Mouse (Mus musculus): ENCODE data around the gene Ndc1. TPM values are rescaled to one million over a fixed set of nuclear protein-coding genes. Genes with fewer than 3 reads are reported as not detected.

Gene Ndc1
- 5.1 TPM for polyA plus RNA-seq (2017; shearing (Covaris generic))

GRCm38 (mm10) chr4:107367567-107368314 lies at the start of gene Ndc1:
Gene Ndc1 (plus strand): TSS chr4:107367784.

GRCm38 (mm10) chr4:107434356-107435237 lies 67.0 kb downstream of the Ndc1 start, which contains the start of gene Glis1:
Gene Glis1 (plus strand): TSS chr4:107434591.

Other genes starting within 250 kb of the Ndc1 start
- gene Tmem59, start 189.4 kb upstream of the Ndc1 start, polyA plus RNA-seq (2017; shearing (Covaris generic)): 281 TPM
- 19.9 TPM for gene Tceanc2, start 188.7 kb upstream of the Ndc1 start, polyA plus RNA-seq (2017; shearing (Covaris generic))
- not detected for gene Ldlrad1, start 158.6 kb upstream of the Ndc1 start, polyA plus RNA-seq (2017; shearing (Covaris generic))
- 9.6 TPM for gene Lrrc42, start 114.3 kb upstream of the Ndc1 start, polyA plus RNA-seq (2017; shearing (Covaris generic))
- gene Hspb11, start 114.2 kb upstream of the Ndc1 start, polyA plus RNA-seq (2017; shearing (Covaris generic)): 6.0 TPM
- 0.29 TPM for gene Dio1, start 60.6 kb upstream of the Ndc1 start, polyA plus RNA-seq (2017; shearing (Covaris generic))
- 46.5 TPM for gene Yipf1, start 53.4 kb upstream of the Ndc1 start, polyA plus RNA-seq (2017; shearing (Covaris generic))
- gene Glis1, start 66.8 kb downstream of the Ndc1 start, polyA plus RNA-seq (2017; shearing (Covaris generic)): 0.43 TPM

All from effector memory CD4-positive, alpha-beta T cell, adult 7 months (primary cell).